Mouse (Mus musculus) heart, embryonic 13.5 days (tissue): Measurements from ENCODE around the gene Oas1a. TPM values are rescaled to one million over a fixed set of nuclear protein-coding genes. Genes with fewer than 3 reads are reported as not detected.
"Not testable (repeated sequence)": the region's sequence is repeated elsewhere in the genome, so short reads cannot be mapped to it uniquely, and the experiment has no call there.

Experiments used
- ATAC-seq: fragments of 200-750 bp; cut with Nextera tagmentation; 2 replicates; pipeline ENCODE4 v1.8.0; 2017; ENCODE audit warnings: moderate TSS enrichment; ENCODE audit not compliant: insufficient number of reproducible peaks, low FRiP score, low TSS enrichment; ENCODE audit errors: extremely low read depth
- H3K27ac ChIP-seq: fragments of 300-500 bp; sonication (generic); replicated peaks from 2 replicates; pipeline ENCODE4 v1.5.1; 2015; ENCODE audit warnings: moderate library complexity, mild to moderate bottlenecking, inconsistent platforms
- H3K27me3 ChIP-seq: fragments of 300-500 bp; sonication (generic); replicated peaks from 2 replicates; pipeline ENCODE4 v1.6.1; 2015; ENCODE audit warnings: mild to moderate bottlenecking, inconsistent platforms
- H3K36me3 ChIP-seq: fragments of 300-500 bp; sonication (generic); 2 replicates; pipeline ENCODE4 v1.6.1; 2015; ENCODE audit warnings: mild to moderate bottlenecking, inconsistent platforms
- H3K4me1 ChIP-seq: fragments of 300-500 bp; sonication (generic); 2 replicates; pipeline ENCODE4 v1.6.1; 2015; ENCODE audit warnings: inconsistent platforms
- H3K4me2 ChIP-seq: fragments of 300-500 bp; sonication (generic); 2 replicates; pipeline ENCODE4 v1.6.1; 2015; ENCODE audit warnings: inconsistent platforms, mild to moderate bottlenecking, moderate library complexity
- H3K4me3 ChIP-seq: fragments of 300-500 bp; sonication (generic); 2 replicates; pipeline ENCODE4 v1.5.1; 2015; ENCODE audit warnings: moderate library complexity, mild to moderate bottlenecking, inconsistent platforms
- H3K9ac ChIP-seq: fragments of 300-500 bp; sonication (generic); 2 replicates; pipeline ENCODE4 v1.6.1; 2015; ENCODE audit warnings: inconsistent platforms, mild to moderate bottlenecking, moderate library complexity
- H3K9me3 ChIP-seq: fragments of 300-500 bp; sonication (generic); 2 replicates; pipeline ENCODE4 v1.6.1; 2016; ENCODE audit warnings: inconsistent platforms
- WGBS: fragments of 180-500 bp; shearing (Covaris S2); methylation state at CpG from one replicate; pipeline ENCODE4 v1.1.7; 2015; ENCODE audit warnings: mixed read lengths; 5-methylcytosine and 5-hydroxymethylcytosine counted together
- polyA plus RNA-seq: library from polyadenylated mRNA; unstranded; fragments of >200 nt; fragmentation: Nextera tagmentation; extraction: Ambion mirVana; gene quantifications from 2 replicates; pipeline ENCODE4 v1.2.1, GENCODE M21; 2015

The Oas1a gene
- polyA plus RNA-seq, 1 experiment from 2014 or later = 1.1 TPM

DNA sequence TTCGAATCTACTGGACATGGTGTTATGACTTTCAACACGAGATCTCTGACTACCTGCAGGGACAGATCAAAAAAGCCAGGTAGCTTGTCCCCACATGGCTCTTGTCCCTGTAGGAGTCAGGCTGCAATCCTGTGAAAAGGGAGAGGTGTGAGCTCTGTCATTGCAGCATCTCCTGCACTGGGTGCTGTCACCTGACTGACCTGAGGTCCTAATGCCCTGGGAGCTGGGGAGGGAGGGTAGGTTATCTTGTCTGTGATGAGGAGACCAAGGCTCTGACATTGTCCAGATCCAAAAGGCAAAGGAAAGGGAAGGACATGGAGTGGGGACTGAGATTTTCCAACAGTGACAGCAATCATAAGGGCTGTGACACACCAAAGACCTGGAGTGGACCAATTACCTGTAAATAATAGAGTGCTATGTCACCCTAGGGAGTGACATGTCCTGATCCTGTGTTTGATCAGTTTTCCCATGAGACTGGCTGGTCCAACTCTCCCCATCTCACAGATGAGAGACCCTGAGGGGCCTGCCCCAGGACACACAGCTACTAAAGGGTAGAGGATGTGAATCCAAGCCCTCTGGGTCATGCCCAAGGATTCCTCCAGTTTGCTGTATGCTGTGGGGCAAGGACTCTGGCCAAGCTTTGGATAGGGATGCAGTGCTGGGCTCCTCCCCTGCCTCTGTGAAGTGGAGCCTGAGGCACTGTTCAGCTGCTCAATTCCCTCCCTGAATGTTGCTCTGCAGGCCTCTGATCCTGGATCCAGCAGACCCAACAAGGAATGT lies 12.0 kb upstream of the Oas1a start:
- H3K27me3 ChIP-seq, H3K9ac ChIP-seq, H3K4me2 ChIP-seq, H3K36me3 ChIP-seq, ATAC-seq, H3K4me3 ChIP-seq, H3K9me3 ChIP-seq, H3K4me1 ChIP-seq, H3K27ac ChIP-seq: not testable (repeated sequence)
- WGBS = 52% methylated on average over 2 of the region's 2 CpGs

DNA sequence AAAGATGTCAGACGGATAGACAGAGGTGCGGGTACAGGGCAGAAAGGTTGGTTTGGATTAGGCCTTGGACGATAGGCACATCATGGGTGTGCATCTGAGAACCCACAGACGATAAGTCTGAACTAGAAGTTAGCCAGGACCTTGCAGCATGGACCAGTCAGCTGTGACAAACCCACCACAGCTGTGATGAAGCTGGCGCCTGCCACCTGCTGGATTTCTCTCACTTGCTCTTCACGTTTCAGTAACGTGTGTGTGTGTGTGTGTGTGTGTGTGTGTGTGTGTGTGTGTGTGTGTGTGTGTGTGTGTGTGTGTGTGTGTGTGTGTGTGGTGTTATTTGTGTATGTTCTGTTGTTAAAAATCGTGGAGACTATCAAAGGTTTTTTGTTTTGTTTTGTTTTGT lies 6.9 kb upstream of the Oas1a start, which contains the start of gene Oas1d:
TSS of gene Oas1d (plus strand) at position 333 of the 400 bp plus-strand sequence.
- H3K27me3 ChIP-seq, H3K9me3 ChIP-seq, H3K27ac ChIP-seq, H3K9ac ChIP-seq, H3K4me2 ChIP-seq, H3K4me1 ChIP-seq, ATAC-seq, H3K36me3 ChIP-seq, H3K4me3 ChIP-seq: not testable (repeated sequence)
- 40% methylated on average over 8 of the region's 8 CpGs for WGBS

DNA sequence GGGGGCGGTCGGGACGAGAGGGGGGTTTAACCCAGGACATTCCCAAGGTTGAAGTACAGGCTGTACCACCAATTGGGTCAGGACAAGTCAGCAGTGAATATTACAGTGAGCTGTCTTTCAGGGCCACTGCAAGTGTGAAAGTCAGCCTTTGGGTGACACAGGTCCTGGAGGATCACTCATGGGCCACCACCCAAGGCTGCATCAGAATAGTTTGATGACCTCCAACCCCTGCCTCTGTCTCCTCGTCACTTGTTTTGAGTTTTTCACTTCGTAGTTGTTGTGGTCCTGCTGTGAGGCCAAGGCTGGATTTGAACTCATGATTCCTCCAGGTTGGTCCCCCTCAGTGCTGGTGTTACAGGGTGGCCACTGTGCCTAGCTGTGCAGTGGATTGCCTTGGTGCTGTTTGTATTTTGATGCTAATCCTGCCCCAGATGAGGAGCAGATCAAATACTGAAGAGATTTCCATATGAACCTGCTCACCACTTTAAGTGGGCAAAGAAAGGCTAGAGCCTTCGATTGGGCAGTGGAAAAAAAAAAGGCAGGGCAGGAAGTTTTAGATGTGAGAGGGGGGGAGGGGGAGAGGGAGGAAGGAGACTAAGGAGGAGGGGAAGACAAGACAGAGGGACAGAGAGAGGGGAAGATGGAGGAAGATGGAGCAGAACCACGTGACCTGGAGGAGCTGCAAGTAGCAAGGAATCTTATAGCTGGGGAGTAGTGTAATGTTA lies 1.0 kb upstream of the Oas1a start:
- ATAC-seq = no peak
- Histone ChIP-seq H3K4me1 (no peaks in the 10 kb centered on the region), H3K4me2 (no peak overlapping the region)

DNA sequence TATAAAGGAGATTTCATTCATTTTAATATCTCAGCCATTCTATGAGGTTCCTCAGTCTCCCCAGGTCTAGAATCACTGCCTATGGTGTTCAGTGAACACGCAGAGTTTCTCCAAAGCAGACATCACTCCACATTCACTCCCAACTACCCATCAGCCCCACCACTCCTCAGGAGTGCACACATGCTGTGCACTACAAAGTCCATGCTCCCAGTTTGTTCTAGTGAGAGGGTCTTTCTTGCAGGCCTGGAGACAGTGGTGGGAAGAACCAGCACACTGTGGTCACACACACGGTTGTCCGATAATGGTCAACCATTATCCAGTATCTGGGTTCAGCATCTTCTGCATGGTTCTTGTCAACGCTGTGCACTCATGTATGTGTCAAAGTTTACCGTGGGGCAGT lies 5.3 kb downstream of the Oas1a start:
- Histone ChIP-seq H3K36me3 (no peaks in the 10 kb centered on the region), H3K4me2 (no peak overlapping the region), H3K4me1 (no peaks in the 10 kb centered on the region), H3K27ac (no peak overlapping the region), H3K4me3 (no peak overlapping the region), H3K27me3 (no peaks in the 10 kb centered on the region), H3K9ac (no peak overlapping the region), H3K9me3 (no peaks in the 10 kb centered on the region; the same call in 1 of the 2 replicates)
- 81% methylated on average over 5 of the region's 5 CpGs for WGBS
- no peak for ATAC-seq

More for the DNA sequence above, 1.0 kb upstream of the Oas1a start:
- H3K36me3 ChIP-seq = no peaks in the 10 kb centered on the region
- H3K4me3 ChIP-seq = no peak overlapping the region
- 46% methylated on average over 7 of the region's 7 CpGs for WGBS
- H3K27ac ChIP-seq = no peak overlapping the region
- no peak overlapping the region for H3K9ac ChIP-seq
- H3K9me3 ChIP-seq = no peaks in the 10 kb centered on the region
- H3K27me3 ChIP-seq = no peaks in the 10 kb centered on the region; the same call in 1 of the 2 replicates

DNA sequence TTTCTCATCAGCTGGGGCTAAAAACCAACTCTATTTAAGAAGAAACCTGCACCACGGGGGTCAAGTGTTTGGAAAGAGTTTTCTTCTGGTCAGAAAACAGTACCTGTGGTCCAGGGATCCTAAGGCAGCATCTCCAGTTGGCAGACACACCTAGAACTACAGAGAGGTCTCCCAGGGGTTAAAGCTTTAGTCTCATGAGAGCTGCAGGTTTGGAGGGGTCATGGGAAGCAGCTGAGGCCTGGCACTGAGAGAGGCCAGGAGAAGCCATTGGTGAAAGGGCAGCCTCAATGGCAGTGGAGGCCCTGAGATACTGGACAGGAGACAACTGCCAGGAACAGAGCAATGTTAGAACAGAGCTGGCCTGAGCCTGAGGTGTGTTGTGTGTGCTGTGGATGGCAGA lies 6.7 kb downstream of the Oas1a start:
- H3K4me1 ChIP-seq = no peaks in the 10 kb centered on the region
- no peaks in the 10 kb centered on the region for H3K36me3 ChIP-seq
- no peak overlapping the region for H3K4me3 ChIP-seq
- WGBS = 55% methylated on average over 1 of the region's 1 CpGs
- H3K9me3 ChIP-seq = no peaks in the 10 kb centered on the region; the same call in 1 of the 2 replicates
- no peaks in the 10 kb centered on the region for H3K27me3 ChIP-seq
- H3K27ac ChIP-seq = no peak overlapping the region
- no peak overlapping the region for H3K4me2 ChIP-seq
- ATAC-seq = no peak
- no peak overlapping the region for H3K9ac ChIP-seq

DNA sequence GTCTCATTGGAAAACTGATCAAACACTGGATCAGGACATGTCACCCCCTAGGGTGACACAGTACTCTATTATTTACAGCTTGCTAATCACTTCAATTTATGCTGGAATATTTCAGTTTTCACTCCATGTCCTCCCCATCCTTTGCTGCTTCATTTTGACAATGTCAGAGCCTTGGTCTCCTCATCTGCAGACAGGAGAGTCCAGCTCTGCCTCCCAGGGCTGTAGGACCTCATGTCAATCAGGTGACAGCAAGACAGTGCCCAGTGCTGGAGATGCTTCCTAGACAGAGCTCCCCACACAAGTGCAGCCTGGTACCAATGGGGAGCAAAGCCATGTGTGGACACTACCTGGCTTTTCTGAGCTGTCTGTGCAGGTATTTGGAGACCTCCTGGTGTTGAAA lies 8.6 kb downstream of the Oas1a start:
- no peaks in the 10 kb centered on the region; the same call in 1 of the 2 replicates for H3K9me3 ChIP-seq
- H3K4me1 ChIP-seq = no peaks in the 10 kb centered on the region
- no peaks in the 10 kb centered on the region for H3K36me3 ChIP-seq
- H3K4me3 ChIP-seq = no peak overlapping the region
- no peak overlapping the region for H3K9ac ChIP-seq
- no peak overlapping the region for H3K4me2 ChIP-seq
- ATAC-seq = no peak
- no peaks in the 10 kb centered on the region for H3K27me3 ChIP-seq
- H3K27ac ChIP-seq = no peak overlapping the region

DNA sequence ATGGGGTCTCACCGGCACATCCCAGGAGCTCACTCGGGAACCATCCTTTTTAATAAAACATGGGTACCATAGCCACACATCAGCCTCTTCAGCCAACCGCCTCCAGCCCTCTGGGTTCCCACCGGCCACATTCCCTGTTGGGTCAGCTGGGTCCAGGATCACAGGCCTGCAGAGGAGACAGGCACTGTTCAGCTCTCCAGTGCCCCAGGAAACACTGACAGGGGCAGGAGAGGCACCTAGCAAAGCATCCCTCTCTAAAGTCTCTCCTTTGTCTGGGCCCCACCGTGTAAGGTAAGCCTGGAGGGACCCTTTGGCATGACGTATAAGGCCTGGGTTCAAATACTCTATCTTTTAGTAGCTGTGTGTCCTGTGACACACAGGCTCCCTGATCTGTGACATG lies 9.0 kb downstream of the Oas1a start:
- H3K4me2 ChIP-seq = no peak overlapping the region
- ATAC-seq = no peak
- no peak overlapping the region for H3K4me3 ChIP-seq
- WGBS = 78% methylated on average over 6 of the region's 6 CpGs
- no peaks in the 10 kb centered on the region; the same call in 1 of the 2 replicates for H3K9me3 ChIP-seq
- no peaks in the 10 kb centered on the region for H3K27me3 ChIP-seq
- no peaks in the 10 kb centered on the region for H3K36me3 ChIP-seq
- no peak overlapping the region for H3K27ac ChIP-seq
- no peak overlapping the region for H3K9ac ChIP-seq
- no peaks in the 10 kb centered on the region for H3K4me1 ChIP-seq

DNA sequence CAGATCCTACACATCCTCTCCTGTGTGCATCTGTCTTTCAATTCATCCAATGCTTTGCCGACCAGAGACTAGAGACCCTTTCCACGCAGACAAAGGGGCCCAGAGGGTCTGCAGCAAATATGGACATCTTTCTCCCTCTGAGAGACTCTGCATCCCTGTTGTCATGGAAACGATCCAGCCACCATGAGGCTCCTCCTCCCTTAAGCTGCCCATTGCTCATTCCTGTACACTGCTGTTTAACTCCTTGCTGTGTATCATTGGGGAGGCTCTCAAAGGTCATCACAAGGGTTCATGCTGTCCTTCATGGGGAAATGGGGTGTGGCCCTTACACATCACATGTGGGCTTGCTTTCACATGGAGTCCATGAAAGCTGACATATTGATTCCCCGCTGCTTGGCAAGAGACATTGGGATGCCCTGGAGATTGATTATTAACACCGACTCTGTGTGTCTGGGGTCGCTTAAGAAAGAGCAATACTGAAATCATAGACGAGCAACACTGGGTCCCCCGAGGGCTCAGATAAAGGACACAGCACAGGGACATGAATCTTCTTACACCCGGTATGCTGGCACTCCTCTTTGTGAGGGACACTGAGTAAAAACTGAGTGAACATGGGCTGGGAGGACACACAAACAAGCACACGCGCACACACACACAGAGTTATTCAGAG lies 12.0 kb downstream of the Oas1a start:
- no peak for ATAC-seq
- Histone ChIP-seq H3K9me3 (no peaks in the 10 kb centered on the region; the same call in 1 of the 2 replicates), H3K27ac (no peak overlapping the region), H3K27me3 (no peaks in the 10 kb centered on the region), H3K36me3 (no peaks in the 10 kb centered on the region), H3K4me3 (no peak overlapping the region), H3K9ac (no peak overlapping the region), H3K4me2 (no peak overlapping the region), H3K4me1 (no peaks in the 10 kb centered on the region)
- 72% methylated on average over 11 of the region's 11 CpGs for WGBS

DNA sequence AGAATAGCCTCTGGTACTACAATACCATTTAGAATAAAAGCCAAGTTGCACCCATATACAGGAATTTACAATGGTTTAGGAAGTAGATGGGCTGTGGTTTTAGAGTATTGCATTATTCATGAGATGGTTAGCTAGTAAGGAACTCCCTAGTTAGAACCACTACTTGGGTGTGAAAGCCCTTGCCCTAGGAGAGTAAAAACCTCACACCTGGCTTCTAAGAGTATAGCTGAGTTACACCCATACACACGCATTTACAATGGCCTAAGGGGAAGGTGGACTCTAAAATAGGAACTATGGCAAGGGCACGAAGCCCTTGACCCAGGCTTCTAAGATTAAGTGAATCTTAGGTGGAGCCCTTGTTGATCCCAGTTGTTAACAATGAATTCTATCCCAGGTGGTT lies 12.6 kb downstream of the Oas1a start:
- not testable (repeated sequence) for H3K4me3 ChIP-seq, H3K9me3 ChIP-seq, H3K9ac ChIP-seq, H3K27me3 ChIP-seq, H3K4me1 ChIP-seq, H3K36me3 ChIP-seq, H3K4me2 ChIP-seq, ATAC-seq, H3K27ac ChIP-seq
- 63% methylated on average over 2 of the region's 2 CpGs for WGBS

DNA sequence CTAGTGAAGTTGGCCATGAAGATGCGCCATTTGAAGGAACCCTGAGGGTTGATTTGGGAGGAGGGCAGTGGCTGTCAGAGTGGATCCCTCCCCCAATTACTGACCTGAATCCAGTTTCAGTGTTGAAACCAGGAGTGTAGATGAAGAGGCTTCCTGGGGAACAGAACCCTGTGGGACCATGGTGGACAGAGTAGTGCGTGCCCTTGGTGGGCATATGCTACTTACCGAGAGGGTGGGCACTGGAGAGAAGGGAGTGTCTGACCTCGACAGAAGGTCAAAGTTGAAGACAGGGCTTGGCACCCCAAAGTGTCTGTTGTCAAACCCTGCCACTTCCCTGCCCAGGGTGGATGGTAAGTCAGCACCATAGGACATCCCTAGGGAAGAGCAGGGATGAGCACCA lies 13.5 kb downstream of the Oas1a start:
- not testable (repeated sequence) for ATAC-seq, H3K9ac ChIP-seq, H3K27me3 ChIP-seq, H3K4me2 ChIP-seq, H3K4me3 ChIP-seq, H3K27ac ChIP-seq, H3K9me3 ChIP-seq, H3K36me3 ChIP-seq, H3K4me1 ChIP-seq
- 85% methylated on average over 4 of the region's 4 CpGs for WGBS

DNA sequence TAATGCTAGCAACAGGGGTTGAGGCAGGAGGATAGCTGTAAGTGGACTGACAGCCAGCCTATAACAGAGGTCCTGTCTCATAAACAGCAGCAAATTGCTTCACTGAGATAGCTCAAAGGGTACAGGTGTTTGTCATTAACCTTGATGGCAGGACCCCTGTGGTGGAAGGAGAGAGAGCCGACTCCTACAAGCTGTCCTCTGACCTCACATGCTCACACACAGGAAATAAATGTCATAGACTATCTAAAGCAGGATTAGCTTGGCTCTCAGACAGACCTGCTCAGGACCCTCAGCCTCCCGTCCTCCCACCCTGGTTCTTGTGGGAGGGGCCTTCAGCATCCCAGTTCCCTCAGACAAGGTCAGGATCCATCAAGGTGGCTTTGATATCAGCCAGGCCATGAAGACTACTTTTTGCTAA lies 15.1 kb downstream of the Oas1a start:
- no peak for ATAC-seq
- WGBS = 52% methylated on average over 2 of the region's 2 CpGs
- Histone ChIP-seq H3K9ac (no peak overlapping the region), H3K9me3 (no peaks in the 10 kb centered on the region), H3K4me1 (no peaks in the 10 kb centered on the region), H3K27ac (no peak overlapping the region), H3K4me2 (no peak overlapping the region), H3K27me3 (peaks cover 2% of the 10 kb centered on the region; the same call in 1 of the 2 replicates), H3K36me3 (no peaks in the 10 kb centered on the region), H3K4me3 (no peak overlapping the region)
